Mouse (Mus musculus) c-Kit-positive CD71-negative TER-119-negative erythroid progenitor cells, embryonic 14.5 days (primary cell): ENCODE measurements around the gene Rpl39.
A peak's percentile ranks its signal among the peaks of the same experiment; 100 is the strongest.

ENCODE experiments used
- DNase-seq: peaks from one replicate; pipeline ENCODE4 v3.0.0-alpha.2; 2013; ENCODE audit warnings: low read depth

Rpl39 gene

GRCm38 (mm10) chrX:37067299-37067698 is 17.9 kb downstream of the Rpl39 start:
- no peak for DNase-seq

GRCm38 (mm10) chrX:37063902-37064301 is 21.3 kb downstream of the Rpl39 start:
- DNase-seq, result no peak

DNA sequence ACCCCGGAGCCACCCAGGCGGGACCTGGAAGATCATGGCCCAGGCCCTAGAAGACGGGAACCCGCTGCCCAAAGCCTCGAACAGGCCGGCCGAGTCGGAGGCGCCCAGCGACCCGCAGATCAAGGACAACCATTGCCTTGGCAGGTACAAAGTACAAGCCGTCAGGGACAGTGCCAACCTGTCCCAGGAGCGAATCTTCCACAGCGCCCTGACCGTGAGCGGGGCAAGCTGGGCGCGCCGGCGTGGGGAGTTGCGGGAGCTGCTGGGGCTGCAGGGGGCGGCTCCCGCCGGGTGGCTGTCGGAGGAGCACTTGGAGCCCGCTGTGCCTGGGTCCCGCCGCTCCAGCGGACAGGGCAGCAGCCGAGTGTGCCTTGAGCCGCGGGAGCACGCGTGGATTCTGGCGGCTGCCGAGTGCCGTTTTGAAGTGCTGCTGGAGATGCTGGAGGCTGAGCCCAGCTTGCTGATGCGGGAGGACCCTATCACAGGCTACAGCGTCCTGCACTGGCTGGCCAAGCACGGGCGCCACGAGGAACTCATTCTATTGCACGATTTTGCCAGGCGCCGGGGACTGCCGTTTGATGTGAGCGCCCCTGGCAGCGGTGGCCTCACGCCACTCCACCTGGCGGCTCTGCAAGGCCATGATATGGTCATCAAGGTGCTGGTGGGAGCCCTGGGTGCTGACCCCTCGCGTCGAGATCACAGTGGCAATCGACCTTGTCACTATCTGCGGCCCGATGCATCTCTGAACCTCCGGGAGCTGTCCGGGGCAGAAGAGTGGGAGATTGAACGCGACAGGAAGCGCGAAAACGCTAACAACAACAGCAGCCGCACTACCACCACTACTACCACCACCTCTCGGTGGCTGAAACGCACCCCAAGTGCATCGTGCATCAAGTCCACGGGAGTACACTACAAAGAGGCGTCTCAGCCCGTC is 36.0 kb downstream of the Rpl39 start:
- no peak for DNase-seq

GRCm38 (mm10) chrX:37048066-37048889 is 36.9 kb downstream of the Rpl39 start, which contains the start of gene Sowahd:
TSS of gene Sowahd (plus strand) at chrX:37048845.
- no peak for DNase-seq

DNA sequence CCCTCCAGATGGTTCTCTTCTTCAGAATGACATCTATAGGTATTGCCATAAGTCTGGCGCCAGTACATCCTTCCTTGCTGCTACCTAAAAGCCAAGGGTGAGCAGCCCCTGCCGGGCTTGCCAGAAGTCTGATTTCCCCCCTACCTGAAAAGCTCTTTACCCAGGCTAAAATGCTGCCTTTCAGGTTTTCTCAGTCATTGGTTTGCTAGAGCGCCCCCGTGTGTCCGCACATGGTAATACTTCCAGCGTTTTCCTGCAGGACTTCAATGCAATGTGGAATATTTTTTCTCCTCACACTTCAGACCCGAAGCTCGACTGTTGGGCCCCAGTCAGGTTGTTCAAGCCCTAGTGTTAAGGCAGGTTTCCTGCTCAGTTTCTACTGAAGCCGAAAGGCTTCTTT is 42.5 kb downstream of the Rpl39 start:
- DNase-seq, result peak; percentile 31
